Mouse (Mus musculus): ENCODE measurements around the gene Itga11. TPM values are rescaled to one million over a fixed set of nuclear protein-coding genes. Genes with fewer than 3 reads are reported as not detected.

Itga11 gene
- polyA plus RNA-seq (2015; fragmentation: Nextera tagmentation; extraction: Ambion mirVana), result 0.05 and 0.07 TPM in 2 replicates

- H3K36me3 ChIP-seq (replicated peaks; ENCODE audit: insufficient read depth, low read length), result no peaks in the 10 kb centered on the region
- no peaks in the 10 kb centered on the region for H3K9me3 ChIP-seq (ENCODE audit: low read length)
- no peak within 1 kb of the TSS for H3K27ac ChIP-seq (ENCODE audit: low read depth)
- H3K4me2 ChIP-seq (ENCODE audit: low read depth, low read length), result peak within 1 kb of the TSS; percentile 56
- 4% methylated on average over 41 of the region's 45 CpGs for WGBS (ENCODE audit: insufficient replicate concordance)
- 0 out of 2 replicates have a peak, but pooled peaks cover 4% of the 10 kb centered on the region for H3K4me1 ChIP-seq (ENCODE audit: insufficient read depth)
- H3K4me3 ChIP-seq (ENCODE audit: low read depth, low read length), result peak within 1 kb of the TSS; percentile 32
- ATAC-seq (no peak), DNase-seq (no peak)
- no peak for TF ChIP-seq EP300 (IDR thresholded peaks at IDR 0.05; ENCODE audit: low read depth)
- no peak for TF ChIP-seq CTCF (IDR thresholded peaks at IDR 0.05; ENCODE audit: low read depth)
- H3K9ac ChIP-seq (replicated peaks), result no peak within 1 kb of the TSS
- peaks cover 27% of the 10 kb centered on the region for H3K27me3 ChIP-seq (ENCODE audit: insufficient read depth, low read length)
These were observed at the start of gene Itga11 for GRCm38 (mm10) chr9:62677641-62678549. Gene Itga11, plus strand, starts transcription at chr9:62677826.

- no peak overlapping the region for H3K9ac ChIP-seq (replicated peaks)
- H3K9me3 ChIP-seq (ENCODE audit: low read length), result no peaks in the 10 kb centered on the region
- no peak for DNase-seq
- no peaks in the 10 kb centered on the region for H3K36me3 ChIP-seq (replicated peaks; ENCODE audit: insufficient read depth, low read length)
- no peak for ATAC-seq
- no peaks in the 10 kb centered on the region for H3K27me3 ChIP-seq (ENCODE audit: insufficient read depth, low read length)
- no peaks in the 10 kb centered on the region for H3K4me1 ChIP-seq (ENCODE audit: insufficient read depth)
- WGBS (ENCODE audit: insufficient replicate concordance), result 61% methylated on average over 10 of the region's 10 CpGs
- TF ChIP-seq EP300 (IDR thresholded peaks at IDR 0.05; ENCODE audit: low read depth), result no peak
- no peak for TF ChIP-seq CTCF (IDR thresholded peaks at IDR 0.05; ENCODE audit: low read depth)
- H3K27ac ChIP-seq (ENCODE audit: low read depth), result no peak overlapping the region
- H3K4me2 ChIP-seq (ENCODE audit: low read depth, low read length), result no peak overlapping the region
- no peak overlapping the region for H3K4me3 ChIP-seq (ENCODE audit: low read depth, low read length)
These were observed 46.9 kb upstream of the Itga11 start for GRCm38 (mm10) chr9:62630631-62631240.

- Histone ChIP-seq H3K27me3 (ENCODE audit: insufficient read depth, low read length) (no peaks in the 10 kb centered on the region), H3K9me3 (ENCODE audit: low read length) (no peaks in the 10 kb centered on the region), H3K36me3 (replicated peaks; ENCODE audit: insufficient read depth, low read length) (no peaks in the 10 kb centered on the region), H3K4me2 (ENCODE audit: low read depth, low read length) (no peak overlapping the region), H3K9ac (replicated peaks) (no peak overlapping the region), H3K4me3 (ENCODE audit: low read depth, low read length) (no peak overlapping the region), H3K4me1 (ENCODE audit: insufficient read depth) (no peaks in the 10 kb centered on the region), H3K27ac (ENCODE audit: low read depth) (no peak overlapping the region)
- TF ChIP-seq CTCF (IDR thresholded peaks at IDR 0.05; ENCODE audit: low read depth) (no peak), EP300 (IDR thresholded peaks at IDR 0.05; ENCODE audit: low read depth) (no peak)
- no peak for DNase-seq
- 71% methylated on average over 6 of the region's 6 CpGs for WGBS (ENCODE audit: insufficient replicate concordance)
- ATAC-seq, result no peak
These were observed 45.2 kb upstream of the Itga11 start for GRCm38 (mm10) chr9:62632392-62632791.

GRCm38 (mm10) chr9:62638045-62638444 is 39.6 kb upstream of the Itga11 start:
- H3K4me3 ChIP-seq (ENCODE audit: low read depth, low read length), result no peak overlapping the region
- H3K4me2 ChIP-seq (ENCODE audit: low read depth, low read length), result no peak overlapping the region
- no peaks in the 10 kb centered on the region for H3K9me3 ChIP-seq (ENCODE audit: low read length)
- no peak for TF ChIP-seq CTCF (IDR thresholded peaks at IDR 0.05; ENCODE audit: low read depth)
- no peak for TF ChIP-seq EP300 (IDR thresholded peaks at IDR 0.05; ENCODE audit: low read depth)
- no peaks in the 10 kb centered on the region for H3K27me3 ChIP-seq (ENCODE audit: insufficient read depth, low read length)
- ATAC-seq (no peak), DNase-seq (no peak)
- no peak overlapping the region for H3K27ac ChIP-seq (ENCODE audit: low read depth)
- H3K36me3 ChIP-seq (replicated peaks; ENCODE audit: insufficient read depth, low read length), result no peaks in the 10 kb centered on the region
- H3K9ac ChIP-seq (replicated peaks), result no peak overlapping the region
- WGBS (ENCODE audit: insufficient replicate concordance), result 44% methylated on average over 6 of the region's 6 CpGs
- no peaks in the 10 kb centered on the region for H3K4me1 ChIP-seq (ENCODE audit: insufficient read depth)

GRCm38 (mm10) chr9:62639686-62640085 is 37.9 kb upstream of the Itga11 start:
- Histone ChIP-seq H3K27me3 (ENCODE audit: insufficient read depth, low read length) (no peaks in the 10 kb centered on the region), H3K36me3 (replicated peaks; ENCODE audit: insufficient read depth, low read length) (no peaks in the 10 kb centered on the region), H3K4me1 (ENCODE audit: insufficient read depth) (no peaks in the 10 kb centered on the region), H3K9me3 (ENCODE audit: low read length) (no peaks in the 10 kb centered on the region), H3K27ac (ENCODE audit: low read depth) (no peak overlapping the region), H3K4me3 (ENCODE audit: low read depth, low read length) (no peak overlapping the region), H3K9ac (replicated peaks) (no peak overlapping the region), H3K4me2 (ENCODE audit: low read depth, low read length) (no peak overlapping the region)
- DNase-seq (no peak), ATAC-seq (no peak)
- WGBS (ENCODE audit: insufficient replicate concordance), result 64% methylated on average over 4 of the region's 4 CpGs
- TF ChIP-seq EP300 (IDR thresholded peaks at IDR 0.05; ENCODE audit: low read depth) (no peak), CTCF (IDR thresholded peaks at IDR 0.05; ENCODE audit: low read depth) (no peak)

GRCm38 (mm10) chr9:62640188-62640587 is 37.4 kb upstream of the Itga11 start:
- Histone ChIP-seq H3K36me3 (replicated peaks; ENCODE audit: insufficient read depth, low read length) (no peaks in the 10 kb centered on the region), H3K27me3 (ENCODE audit: insufficient read depth, low read length) (no peaks in the 10 kb centered on the region), H3K27ac (ENCODE audit: low read depth) (no peak overlapping the region), H3K9me3 (ENCODE audit: low read length) (no peaks in the 10 kb centered on the region), H3K4me1 (ENCODE audit: insufficient read depth) (no peaks in the 10 kb centered on the region), H3K9ac (replicated peaks) (no peak overlapping the region), H3K4me2 (ENCODE audit: low read depth, low read length) (no peak overlapping the region), H3K4me3 (ENCODE audit: low read depth, low read length) (no peak overlapping the region)
- DNase-seq, result no peak
- WGBS (ENCODE audit: insufficient replicate concordance), result 89% methylated on average over 2 of the region's 2 CpGs
- peak; percentile 59; the same call in 1 of the 2 replicates for ATAC-seq
- TF ChIP-seq CTCF (IDR thresholded peaks at IDR 0.05; ENCODE audit: low read depth) (no peak), EP300 (IDR thresholded peaks at IDR 0.05; ENCODE audit: low read depth) (no peak)

Data from liver, postnatal 0 days (tissue).